Mouse (Mus musculus) heart, postnatal 10 days (tissue): Measurements from ENCODE around the gene Tanc1. TPM values are rescaled to one million over a fixed set of nuclear protein-coding genes. Genes with fewer than 3 reads are reported as not detected.
A peak's percentile ranks its signal among the peaks of the same experiment; 100 is the strongest.

ENCODE experiments used
- DNase-seq, 2 experiments: peaks; one replicate each; pipeline ENCODE4 v3.0.0; 2021
- intact Hi-C: fragments of 180-260 bp; cut with DNase I; formaldehyde crosslinking; loops from one replicate; pipeline ENCODE4 v1.15.1; 2025
- total RNA-seq, 2 experiments: library from RNA; stranded (reverse); gene quantifications; 2 replicates each; pipeline ENCODE4 v1.2.3; 2021

Gene Tanc1
- total RNA-seq, 2 experiments from 2014 or later: 37.0 to 37.6 TPM

- intact Hi-C loops: no loop called here
- no peak for DNase-seq
Observed at GRCm38 (mm10) chr2:59775820-59776219, 164.0 kb downstream of the Tanc1 start.

- DNase-seq: no peak
- intact Hi-C loops: no loop called here
Observed at GRCm38 (mm10) chr2:59779355-59779754, 167.5 kb downstream of the Tanc1 start.

GRCm38 (mm10) chr2:59780240-59780639 lies 168.4 kb downstream of the Tanc1 start:
- intact Hi-C loops: no loop called here
- no peak for DNase-seq

- peak in 1 of 2 experiments; percentile 31 for DNase-seq
- intact Hi-C loops: no loop called here
Observed at GRCm38 (mm10) chr2:59783055-59783831, 171.4 kb downstream of the Tanc1 start.

GRCm38 (mm10) chr2:59783832-59784627 lies 172.2 kb downstream of the Tanc1 start:
- intact Hi-C loops: no loop called here
- DNase-seq: no peak

- no peak for DNase-seq
- intact Hi-C loops: no loop called here
Observed at GRCm38 (mm10) chr2:59784628-59784883, 172.7 kb downstream of the Tanc1 start.

GRCm38 (mm10) chr2:59785597-59785996 lies 173.8 kb downstream of the Tanc1 start:
- intact Hi-C loops: no loop called here
- no peak for DNase-seq

GRCm38 (mm10) chr2:59788704-59789500 lies 177.1 kb downstream of the Tanc1 start:
- no peak for DNase-seq
- intact Hi-C loops: no loop called here

GRCm38 (mm10) chr2:59791596-59791995 lies 179.8 kb downstream of the Tanc1 start:
- DNase-seq: no peak
- intact Hi-C loops: no loop called here

GRCm38 (mm10) chr2:59793337-59793736 lies 181.5 kb downstream of the Tanc1 start:
- no peak for DNase-seq
- intact Hi-C loops: no loop called here

- intact Hi-C loops: no loop called here
- no peak for DNase-seq
Observed at GRCm38 (mm10) chr2:59794838-59795237, 183.0 kb downstream of the Tanc1 start.

- DNase-seq: no peak
Observed at GRCm38 (mm10) chr2:59798934-59799532, 187.2 kb downstream of the Tanc1 start.

GRCm38 (mm10) chr2:59799572-59799971 lies 187.7 kb downstream of the Tanc1 start:
- DNase-seq: no peak
- intact Hi-C loops: no loop called here

More at GRCm38 (mm10) chr2:59798934-59799532, 187.2 kb downstream of the Tanc1 start:
- intact Hi-C loops: no loop called here

- no peak for DNase-seq
- intact Hi-C loops: no loop called here
Observed at GRCm38 (mm10) chr2:59800481-59801266, 188.8 kb downstream of the Tanc1 start.

- no peak for DNase-seq
- intact Hi-C loops: no loop called here
Observed at GRCm38 (mm10) chr2:59802722-59803387, 191.0 kb downstream of the Tanc1 start.

GRCm38 (mm10) chr2:59805595-59805994 lies 193.8 kb downstream of the Tanc1 start:
- no peak for DNase-seq
- intact Hi-C loops: no loop called here

GRCm38 (mm10) chr2:59806038-59806437 lies 194.2 kb downstream of the Tanc1 start:
- intact Hi-C loops: no loop called here
- DNase-seq: no peak

- intact Hi-C loops: no loop called here
- no peak for DNase-seq
Observed at GRCm38 (mm10) chr2:59808608-59809007, 196.8 kb downstream of the Tanc1 start.

- intact Hi-C loops: no loop called here
Observed at GRCm38 (mm10) chr2:59810039-59810438, 198.2 kb downstream of the Tanc1 start.

GRCm38 (mm10) chr2:59811247-59811646 lies 199.4 kb downstream of the Tanc1 start:
- DNase-seq: peak; percentile 34 to 43
- intact Hi-C loops: no loop called here

More at GRCm38 (mm10) chr2:59810039-59810438, 198.2 kb downstream of the Tanc1 start:
- peak; percentile 34 to 48 for DNase-seq
